Mouse (Mus musculus): ENCODE measurements around the gene Cpa4. TPM values are rescaled to one million over a fixed set of nuclear protein-coding genes. Genes with fewer than 3 reads are reported as not detected.

Gene Cpa4
- polyA plus RNA-seq, 1 experiment = not detected

DNA sequence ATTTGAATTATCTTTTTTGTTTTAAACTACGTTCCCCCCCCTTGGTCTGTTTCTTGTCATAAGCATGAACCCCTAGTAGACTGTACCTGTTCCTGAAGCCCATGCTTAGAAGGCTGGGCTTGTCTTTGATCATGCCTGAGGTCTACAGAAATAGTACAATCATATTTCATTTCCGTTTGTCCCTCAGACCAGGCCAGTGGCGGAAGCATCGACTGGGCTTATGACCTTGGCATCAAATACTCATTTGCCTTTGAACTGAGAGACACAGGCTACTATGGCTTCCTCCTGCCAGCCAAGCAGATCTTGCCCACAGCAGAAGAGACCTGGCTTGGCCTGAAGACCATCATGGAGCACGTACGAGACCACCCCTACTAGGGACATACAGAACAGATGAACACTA, 4.1 kb upstream of the Cpa4 start:
- TF ChIP-seq CTCF (IDR thresholded peaks at IDR 0.05; ENCODE audit: low read depth, low read length) (no peak), POLR2A (IDR thresholded peaks at IDR 0.05; ENCODE audit: borderline replicate concordance, low read depth, low read length) (no peak)
- Histone ChIP-seq H3K4me3 (ENCODE audit: insufficient read depth, low read length) (no peak overlapping the region), H3K27ac (ENCODE audit: insufficient read depth, low read depth, low read length) (no peak overlapping the region), H3K4me1 (ENCODE audit: control insufficient read depth, insufficient read depth, low read length) (no peaks in the 10 kb centered on the region)

DNA sequence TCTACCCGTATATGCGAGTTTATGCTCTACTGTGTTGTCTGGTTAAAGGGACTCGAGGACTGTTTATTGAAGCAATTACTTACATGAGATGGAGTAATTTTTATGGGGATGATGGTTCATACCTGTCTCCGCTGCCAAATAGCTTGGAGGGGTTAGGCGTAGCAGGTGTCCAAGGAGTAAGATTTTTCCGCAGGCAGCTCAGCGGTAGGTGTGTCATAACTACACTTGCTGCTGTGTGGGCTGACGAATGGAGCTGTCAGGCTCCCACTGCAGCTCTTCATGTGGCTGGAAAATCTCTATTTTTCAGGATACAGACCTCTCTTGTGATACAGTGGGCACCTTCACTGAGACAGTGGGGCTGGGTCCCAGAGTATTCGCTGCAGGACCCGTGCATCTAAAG, 1.2 kb downstream of the Cpa4 start:
- Histone ChIP-seq H3K4me3 (ENCODE audit: insufficient read depth, low read length) (no peak overlapping the region), H3K27ac (ENCODE audit: insufficient read depth, low read depth, low read length) (no peak overlapping the region), H3K4me1 (ENCODE audit: control insufficient read depth, insufficient read depth, low read length) (no peaks in the 10 kb centered on the region)
- no peak for TF ChIP-seq CTCF (IDR thresholded peaks at IDR 0.05; ENCODE audit: low read depth, low read length)
- no peak for TF ChIP-seq POLR2A (IDR thresholded peaks at IDR 0.05; ENCODE audit: borderline replicate concordance, low read depth, low read length)

DNA sequence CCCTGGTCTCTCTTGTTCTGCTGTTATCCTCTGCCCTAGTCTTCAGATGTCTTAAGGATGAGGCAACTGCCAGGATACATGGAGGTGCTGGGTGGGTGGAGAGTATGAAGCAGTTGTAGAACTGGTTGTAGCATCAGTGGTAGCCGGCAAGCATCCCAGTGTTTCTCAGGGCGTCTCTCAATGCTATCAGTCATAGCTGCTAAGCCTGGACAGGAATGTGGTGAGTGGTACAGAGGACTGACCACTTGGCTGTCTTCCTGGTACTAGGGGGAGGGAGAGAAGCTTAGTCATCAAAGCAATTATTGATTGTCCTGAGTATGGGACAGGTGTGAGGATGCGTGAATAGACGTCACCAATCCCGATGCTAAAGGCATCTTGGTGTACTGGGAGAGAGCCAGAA, 1.8 kb downstream of the Cpa4 start:
- Histone ChIP-seq H3K27ac (ENCODE audit: insufficient read depth, low read depth, low read length) (no peak overlapping the region), H3K4me1 (ENCODE audit: control insufficient read depth, insufficient read depth, low read length) (no peaks in the 10 kb centered on the region), H3K4me3 (ENCODE audit: insufficient read depth, low read length) (no peak overlapping the region)
- TF ChIP-seq POLR2A (IDR thresholded peaks at IDR 0.05; ENCODE audit: borderline replicate concordance, low read depth, low read length) (no peak), CTCF (IDR thresholded peaks at IDR 0.05; ENCODE audit: low read depth, low read length) (no peak)

DNA sequence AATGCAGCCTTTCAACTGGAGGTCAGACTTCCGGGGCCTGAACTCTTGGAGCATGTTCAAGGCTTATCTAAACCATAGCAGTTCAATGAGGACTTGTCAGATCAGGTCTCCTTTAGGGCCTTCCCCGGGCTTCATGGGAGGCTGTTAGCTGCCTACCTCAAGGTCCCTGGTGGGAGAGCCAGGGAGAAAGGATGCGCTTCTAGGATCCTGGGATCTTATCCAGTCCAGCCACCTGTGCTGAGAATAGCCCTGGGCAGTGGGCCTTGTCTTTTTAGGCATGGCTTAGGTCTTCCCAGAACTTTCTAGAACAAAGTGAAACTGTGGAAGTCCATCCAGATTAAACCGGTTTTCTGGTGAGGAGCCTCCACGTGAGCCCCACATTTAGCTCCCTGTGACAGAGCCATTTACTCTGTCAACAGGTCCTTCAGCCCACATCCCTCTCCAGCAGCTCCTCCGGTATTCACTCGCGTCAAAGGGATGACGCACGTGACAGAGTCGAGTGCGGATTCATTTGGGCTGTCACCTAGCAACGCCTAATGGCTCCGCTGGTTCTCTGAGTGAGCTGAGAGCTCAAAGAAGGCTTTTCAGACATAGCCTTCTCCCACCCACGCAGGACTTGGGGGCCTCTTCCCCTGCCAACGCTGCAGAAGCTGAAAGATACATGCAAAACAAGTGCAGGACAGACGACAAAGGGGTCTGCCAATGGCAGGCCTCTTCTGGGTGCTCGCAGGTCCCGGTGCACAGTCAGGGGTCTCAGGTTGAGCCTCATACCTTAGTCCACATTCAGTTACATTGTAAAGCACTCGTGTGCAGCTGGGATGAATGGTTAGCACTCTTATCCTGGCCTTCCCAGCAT, 4.5 kb downstream of the Cpa4 start:
- TF ChIP-seq CTCF (IDR thresholded peaks at IDR 0.05; ENCODE audit: low read depth, low read length) = no peak
- no peak for TF ChIP-seq POLR2A (IDR thresholded peaks at IDR 0.05; ENCODE audit: borderline replicate concordance, low read depth, low read length)
- H3K4me1 ChIP-seq (ENCODE audit: control insufficient read depth, insufficient read depth, low read length) = no peaks in the 10 kb centered on the region
- H3K27ac ChIP-seq (ENCODE audit: insufficient read depth, low read depth, low read length) = no peak overlapping the region
- H3K4me3 ChIP-seq (ENCODE audit: insufficient read depth, low read length) = no peak overlapping the region

DNA sequence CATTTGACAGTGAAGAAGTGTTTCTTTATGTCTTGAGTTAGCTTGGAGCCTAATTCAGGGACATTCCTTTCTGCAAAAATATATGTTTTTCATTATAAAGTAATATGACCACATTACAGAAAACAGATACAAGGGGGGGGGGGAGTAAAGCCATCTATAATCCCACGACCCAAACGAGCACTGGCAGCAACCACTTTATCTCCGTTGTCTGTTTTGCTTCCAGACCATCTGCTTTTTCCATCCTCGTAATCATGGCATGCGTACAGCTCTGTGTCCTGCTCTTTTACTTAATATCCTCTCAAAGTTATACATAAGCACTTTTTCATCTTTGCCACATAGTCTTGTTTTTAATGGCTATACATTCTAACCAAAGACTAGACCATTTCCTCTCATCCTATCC, 5.2 kb downstream of the Cpa4 start:
- Histone ChIP-seq H3K4me3 (ENCODE audit: insufficient read depth, low read length) (no peak overlapping the region), H3K27ac (ENCODE audit: insufficient read depth, low read depth, low read length) (no peak overlapping the region), H3K4me1 (ENCODE audit: control insufficient read depth, insufficient read depth, low read length) (no peaks in the 10 kb centered on the region)
- TF ChIP-seq POLR2A (IDR thresholded peaks at IDR 0.05; ENCODE audit: borderline replicate concordance, low read depth, low read length) (no peak), CTCF (IDR thresholded peaks at IDR 0.05; ENCODE audit: low read depth, low read length) (no peak)

DNA sequence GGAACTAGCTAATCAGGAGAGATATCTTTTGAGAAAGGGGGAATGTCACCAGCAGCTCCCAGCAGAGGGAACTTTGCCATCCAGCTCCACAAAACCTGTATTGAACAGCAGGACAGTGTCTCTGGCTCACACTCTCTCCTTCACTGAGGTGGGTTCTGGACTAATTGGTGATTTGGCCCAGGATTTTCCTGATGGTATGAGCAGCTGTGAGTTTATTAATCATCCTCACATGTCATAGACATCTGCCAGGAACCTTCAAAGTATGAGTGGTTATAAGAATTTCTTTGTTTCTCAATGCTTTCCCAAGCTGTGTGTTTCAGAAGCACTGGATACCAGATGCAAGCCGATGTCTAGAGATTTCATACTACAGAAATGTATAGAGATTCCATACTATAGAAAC, 6.8 kb downstream of the Cpa4 start:
- TF ChIP-seq CTCF (IDR thresholded peaks at IDR 0.05; ENCODE audit: low read depth, low read length) (no peak), POLR2A (IDR thresholded peaks at IDR 0.05; ENCODE audit: borderline replicate concordance, low read depth, low read length) (no peak)
- Histone ChIP-seq H3K4me3 (ENCODE audit: insufficient read depth, low read length) (no peak overlapping the region), H3K27ac (ENCODE audit: insufficient read depth, low read depth, low read length) (no peak overlapping the region), H3K4me1 (ENCODE audit: control insufficient read depth, insufficient read depth, low read length) (no peaks in the 10 kb centered on the region)

DNA sequence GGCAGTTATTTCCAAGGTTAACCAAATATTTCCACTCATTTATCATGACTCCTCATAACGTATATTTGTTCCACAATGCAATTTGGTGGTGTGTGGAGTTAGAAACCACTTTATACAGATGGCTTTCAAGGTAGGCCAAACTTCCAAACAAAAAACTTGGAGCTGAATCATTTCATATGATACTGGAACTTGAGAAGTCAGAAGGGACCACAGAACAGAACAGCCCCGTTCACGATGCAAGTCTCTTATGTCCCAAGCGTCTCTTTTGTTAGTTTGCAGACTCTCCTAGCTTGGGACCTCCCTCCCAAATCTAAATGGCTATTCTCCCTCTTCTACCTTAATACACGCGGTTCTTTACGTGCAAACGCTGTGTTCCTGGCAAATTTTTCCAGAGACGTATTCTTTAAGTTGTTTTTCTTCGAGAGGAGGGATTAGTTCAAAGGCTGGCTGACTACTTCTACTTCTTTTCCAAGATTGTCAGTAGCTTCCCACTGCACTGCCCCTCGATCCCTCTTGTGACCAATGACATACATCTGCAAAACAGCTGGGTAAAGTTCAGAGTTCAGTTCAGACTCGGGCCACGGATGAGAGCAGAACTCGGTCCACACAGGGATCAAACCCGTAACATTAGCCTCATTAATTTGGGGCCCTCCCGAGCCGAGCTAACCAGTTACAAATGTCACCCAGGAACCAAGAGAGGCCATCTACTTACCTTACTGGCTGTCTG, 8.5 kb downstream of the Cpa4 start:
- TF ChIP-seq POLR2A (IDR thresholded peaks at IDR 0.05; ENCODE audit: borderline replicate concordance, low read depth, low read length) (no peak), CTCF (IDR thresholded peaks at IDR 0.05; ENCODE audit: low read depth, low read length) (no peak)
- no peak overlapping the region for H3K27ac ChIP-seq (ENCODE audit: insufficient read depth, low read depth, low read length)
- no peaks in the 10 kb centered on the region for H3K4me1 ChIP-seq (ENCODE audit: control insufficient read depth, insufficient read depth, low read length)
- no peak overlapping the region for H3K4me3 ChIP-seq (ENCODE audit: insufficient read depth, low read length)

DNA sequence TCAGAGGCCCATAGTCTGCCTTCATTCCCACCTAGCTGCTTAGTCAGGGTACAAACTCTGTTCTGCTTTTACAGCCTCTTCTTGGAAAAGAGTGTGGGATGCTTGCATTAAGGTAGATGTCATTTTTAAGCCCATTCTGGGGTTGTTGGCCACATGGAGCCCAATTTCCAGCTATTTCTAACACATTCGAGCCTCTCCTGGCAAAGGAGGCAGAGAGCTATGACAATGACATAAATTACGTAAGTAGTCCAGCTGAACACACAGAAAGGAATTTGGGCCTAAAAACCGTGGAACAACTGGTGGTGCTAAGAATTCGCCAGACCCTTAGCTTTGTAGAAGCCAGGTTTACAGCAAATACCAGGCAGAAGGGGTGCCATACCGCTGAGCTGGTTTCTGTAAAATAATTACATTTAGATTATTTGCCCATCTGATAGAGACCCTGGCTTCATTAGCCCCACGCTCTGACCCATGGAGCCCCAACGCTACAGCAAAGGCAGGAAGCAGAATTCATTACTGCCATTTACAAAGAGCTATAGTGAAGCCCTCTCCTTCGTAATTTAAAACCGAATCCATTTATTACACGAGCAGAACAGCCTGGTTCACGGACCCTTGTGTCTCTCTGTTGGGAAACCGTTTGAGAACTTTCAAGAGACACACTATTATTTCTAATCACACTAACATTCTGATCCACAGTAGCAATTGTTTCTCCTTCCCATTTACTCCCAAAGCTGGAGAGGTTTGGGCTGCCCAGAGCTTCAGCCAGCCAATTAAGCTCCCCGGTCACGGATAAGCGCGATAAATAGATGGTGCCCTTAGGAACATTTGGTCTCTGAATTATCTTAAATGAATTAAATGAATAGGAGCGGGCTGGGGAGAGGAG, 12.0 kb downstream of the Cpa4 start:
- H3K4me3 ChIP-seq (ENCODE audit: insufficient read depth, low read length) = no peak overlapping the region
- no peaks in the 10 kb centered on the region for H3K4me1 ChIP-seq (ENCODE audit: control insufficient read depth, insufficient read depth, low read length)
- no peak for TF ChIP-seq POLR2A (IDR thresholded peaks at IDR 0.05; ENCODE audit: borderline replicate concordance, low read depth, low read length)
- TF ChIP-seq CTCF (IDR thresholded peaks at IDR 0.05; ENCODE audit: low read depth, low read length) = no peak
- H3K27ac ChIP-seq (ENCODE audit: insufficient read depth, low read depth, low read length) = no peak overlapping the region

DNA sequence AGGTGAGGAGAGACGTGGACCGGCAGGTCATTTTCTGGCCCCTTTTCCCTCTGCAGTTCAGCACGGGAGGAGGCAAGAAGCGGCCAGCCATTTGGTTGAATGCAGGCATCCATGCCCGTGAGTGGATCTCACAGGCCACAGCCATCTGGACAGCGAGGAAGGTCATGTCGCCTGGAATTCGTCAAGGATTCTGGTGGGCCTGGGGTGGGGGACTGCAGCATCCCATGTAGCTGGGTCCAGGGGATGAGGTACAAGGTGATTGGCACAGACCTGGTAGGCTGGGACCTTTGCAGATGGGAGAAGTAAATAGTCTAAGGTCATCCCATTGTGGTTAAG, 12.6 kb downstream of the Cpa4 start:
- Histone ChIP-seq H3K27ac (ENCODE audit: insufficient read depth, low read depth, low read length) (no peak overlapping the region), H3K4me3 (ENCODE audit: insufficient read depth, low read length) (no peak overlapping the region), H3K4me1 (ENCODE audit: control insufficient read depth, insufficient read depth, low read length) (no peaks in the 10 kb centered on the region)
- no peak for TF ChIP-seq POLR2A (IDR thresholded peaks at IDR 0.05; ENCODE audit: borderline replicate concordance, low read depth, low read length)
- no peak for TF ChIP-seq CTCF (IDR thresholded peaks at IDR 0.05; ENCODE audit: low read depth, low read length)

Measured in bone marrow macrophage, adult 2 months (primary cell).